Mouse (Mus musculus): ENCODE measurements at regions not wholly inside any gene's neighbourhood (a gene's known extent, or its start where the extent isn't known, plus 50 kb on each side); places are given as distances from the start of the nearest gene placed in this dataset.
"Not testable (repeated sequence)": the region's sequence is repeated elsewhere in the genome, so short reads cannot be mapped to it uniquely, and the experiment has no call there.

- peak; percentile 46 for TF ChIP-seq CTCF (IDR thresholded peaks at IDR 0.05; ENCODE audit: low read depth)
- not testable (repeated sequence) for TF ChIP-seq EP300 (IDR thresholded peaks at IDR 0.05; ENCODE audit: low read depth)
These were observed 66.3 kb upstream of the Myrip start for GRCm38 (mm10) chr9:120235054-120235453.
